Comparison of ENCODE assay signal across 15 mouse cellular contexts in the genomic region with DNA sequence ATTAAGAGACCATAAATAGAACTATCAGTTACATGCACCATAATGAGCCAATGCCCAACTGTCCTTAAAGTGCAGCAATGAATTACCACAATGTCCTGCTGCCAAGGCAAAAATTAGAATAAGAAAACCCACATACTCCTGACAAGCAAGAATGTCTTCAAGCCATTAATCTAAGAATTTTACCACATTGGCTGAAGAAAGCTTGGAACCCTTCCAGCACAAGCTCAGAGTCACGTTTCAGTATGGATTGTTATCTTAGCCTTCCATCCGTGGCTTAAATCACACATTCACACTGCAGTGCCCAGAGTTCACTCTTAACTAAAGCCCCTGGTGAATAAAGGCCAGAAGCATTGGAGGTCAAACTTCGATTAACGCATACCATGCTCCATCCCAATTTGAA.
DNase-seq lines count a peak whose midpoint lies in the region; ATAC-seq and TF ChIP-seq lines count a peak whose summit lies in the region.
"Had no signal": no experiment of that assay in that cellular context is flagged by ENCODE, and none has a peak within 500 bp of the region (broad histone marks: within the 10 kb centered on the region; RNA-seq: fewer than 3 reads in every experiment).

No protein-coding gene starts in this region.

- no peak for TF ChIP-seq CTCF in hindbrain, postnatal 0 days (IDR thresholded peaks at IDR 0.05; ENCODE audit: low read depth)

- no peaks in the 10 kb centered on the region for H3K9me3 ChIP-seq in kidney, embryonic 14.5 days (ENCODE audit: control insufficient read depth, low read length)
- no peaks in the 10 kb centered on the region for H3K9me3 ChIP-seq in hindbrain, postnatal 0 days (ENCODE audit: low read length)
- H3K9me3 ChIP-seq: embryonic facial prominence, embryonic 15.5 days; heart, embryonic 12.5 days had no signal

- H3K9ac ChIP-seq in kidney, embryonic 14.5 days (ENCODE audit: low read depth, low read length), result no peak overlapping the region
- no peak overlapping the region for H3K9ac ChIP-seq in hindbrain, postnatal 0 days (replicated peaks; ENCODE audit: low read length)
- H3K9ac ChIP-seq: embryonic facial prominence, embryonic 15.5 days; heart, embryonic 12.5 days had no signal

- ATAC-seq in kidney, embryonic 14.5 days (ENCODE audit: low FRiP score, low TSS enrichment), result peak; percentile 89
- ATAC-seq in hindbrain, postnatal 0 days, result no peak
- ATAC-seq: inflammation-experienced regulatory T-cells, adult 6 months had no signal

- no peak overlapping the region for H3K4me3 ChIP-seq in kidney, embryonic 14.5 days (ENCODE audit: low read length)
- H3K4me3 ChIP-seq in hindbrain, postnatal 0 days (ENCODE audit: low read length), result no peak overlapping the region
- H3K4me3 ChIP-seq: embryonic facial prominence, embryonic 15.5 days; gastrocnemius, adult 2 months; heart, embryonic 12.5 days had no signal

- DNase-seq in kidney, postnatal 25 days, result no peak
- DNase-seq in NIH3T3 (ENCODE audit: low read depth), result peak; percentile 81
- peak; percentile 30 for DNase-seq in embryo, embryonic 11 days
- no peak for DNase-seq in hindbrain, postnatal 0 days (ENCODE audit: low spot score)
- no peak for DNase-seq in heart, adult 11 months
- DNase-seq in cerebellum, postnatal 25 days, result no peak
- DNase-seq: adrenal gland, postnatal 36 days; cerebellum, adult 11-12 months; gastrocnemius, adult 2 months; liver; lung, postnatal 36 days had no signal

- H3K27ac ChIP-seq in kidney, embryonic 14.5 days (ENCODE audit: low read depth, low read length), result peak overlapping the region; percentile 13; the same call in 1 of the 2 replicates
- no peak overlapping the region for H3K27ac ChIP-seq in hindbrain, postnatal 0 days
- H3K27ac ChIP-seq: embryonic facial prominence, embryonic 15.5 days; gastrocnemius, adult 2 months had no signal

- peaks cover 8% of the 10 kb centered on the region; the same call in 1 of the 2 replicates for H3K4me1 ChIP-seq in kidney, embryonic 14.5 days (ENCODE audit: control insufficient read depth, insufficient read depth, low read length)
- peaks cover 7% of the 10 kb centered on the region for H3K4me1 ChIP-seq in hindbrain, postnatal 0 days (ENCODE audit: insufficient read depth, low read length)
- H3K4me1 ChIP-seq: heart, embryonic 12.5 days had no signal

- H3K36me3 ChIP-seq in kidney, embryonic 14.5 days (ENCODE audit: control insufficient read depth, insufficient read depth, low read length), result no peaks in the 10 kb centered on the region
- H3K36me3 ChIP-seq in hindbrain, postnatal 0 days (ENCODE audit: insufficient read depth, low read length), result no peaks in the 10 kb centered on the region
- H3K36me3 ChIP-seq: embryonic facial prominence, embryonic 15.5 days; heart, embryonic 12.5 days had no signal

- no peaks in the 10 kb centered on the region for H3K27me3 ChIP-seq in kidney, embryonic 14.5 days (ENCODE audit: control insufficient read depth, insufficient read depth, low read length)
- no peaks in the 10 kb centered on the region for H3K27me3 ChIP-seq in hindbrain, postnatal 0 days (ENCODE audit: insufficient read depth, low read length)
- H3K27me3 ChIP-seq: embryonic facial prominence, embryonic 15.5 days; heart, embryonic 12.5 days had no signal

- H3K4me2 ChIP-seq in kidney, embryonic 14.5 days (replicated peaks; ENCODE audit: low read depth, low read length), result 0 out of 2 replicates have a peak overlapping the region, but pooled peaks have one; percentile 8
- H3K4me2 ChIP-seq in hindbrain, postnatal 0 days (ENCODE audit: low read depth, low read length), result peak overlapping the region; percentile 32; the same call in 1 of the 2 replicates
- H3K4me2 ChIP-seq: embryonic facial prominence, embryonic 15.5 days; heart, embryonic 12.5 days had no signal

- 8% methylated on average over 4 of the region's 4 CpGs for WGBS in kidney, embryonic 14.5 days
- WGBS in hindbrain, postnatal 0 days, result 37% methylated on average over 4 of the region's 4 CpGs

Comparison
In these comparisons a context has a peak if more than half of its experiments do, and no peak if none do; other contexts are left out.
1. DNase-seq: peak in NIH3T3 (single experiment) and embryo, embryonic 11 days (single experiment); none in kidney, postnatal 25 days (0 of 2), hindbrain, postnatal 0 days (single experiment), heart, adult 11 months (single experiment) and cerebellum, postnatal 25 days (0 of 2).